Mouse (Mus musculus): Measurements from ENCODE around the gene Tmem131.

DNA sequence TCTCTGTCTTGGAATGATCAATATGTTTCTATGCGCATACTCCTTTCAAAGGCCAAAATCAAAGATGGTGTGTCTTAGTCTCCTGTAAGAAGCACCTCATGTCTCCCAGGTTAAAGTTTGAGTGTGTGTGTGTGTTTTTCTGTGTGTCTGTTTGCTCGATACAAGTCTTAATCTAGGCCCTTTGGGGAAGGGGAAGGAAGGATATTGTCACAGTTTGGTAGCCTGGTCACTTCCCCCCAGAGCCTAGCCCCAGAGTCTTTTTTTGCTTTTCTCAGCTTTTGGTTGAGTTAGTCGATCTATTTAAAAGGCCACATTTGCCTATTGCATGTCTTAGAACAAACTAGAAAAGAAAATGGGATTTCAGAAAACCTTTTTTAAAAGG, 3.1 kb downstream of the Tmem131 start:
- TF ChIP-seq POLR2A (IDR thresholded peaks at IDR 0.05; ENCODE audit: low read depth, low read length) (no peak), RAD21 (IDR thresholded peaks at IDR 0.05; ENCODE audit: low read depth, low read length) (no peak), MAX (IDR thresholded peaks at IDR 0.05; ENCODE audit: low read length) (no peak), CHD1 (IDR thresholded peaks at IDR 0.05; ENCODE audit: low read depth, low read length) (no peak), RCOR1 (conservative IDR thresholded peaks at IDR 0.05; ENCODE audit: low read depth, low read length) (no peak), EP300 (IDR thresholded peaks at IDR 0.05; ENCODE audit: low read length) (no peak), USF1 (IDR thresholded peaks at IDR 0.05; ENCODE audit: low read depth, low read length) (no peak), GABPA (IDR thresholded peaks at IDR 0.05; ENCODE audit: insufficient replicate concordance, low read depth, low read length) (no peak), ZC3H11A (IDR thresholded peaks at IDR 0.05; ENCODE audit: low read depth, low read length) (no peak), ZKSCAN1 (IDR thresholded peaks at IDR 0.05; ENCODE audit: borderline replicate concordance, low read depth, low read length) (no peak), CTCF (conservative IDR thresholded peaks at IDR 0.05 in 1 of 2, IDR thresholded peaks at IDR 0.05 in 1 of 2; ENCODE audit: low read depth in 2 of 2, low read length in 2 of 2) (no peak)

Measured in CH12.LX (cell line).